Mouse (Mus musculus) 3T3-L1 (cell line): ENCODE measurements at regions not wholly inside any gene's neighbourhood (a gene's known extent, or its start where the extent isn't known, plus 50 kb on each side); places are given as distances from the start of the nearest gene placed in this dataset.
A peak's percentile ranks its signal among the peaks of the same experiment; 100 is the strongest.

ENCODE experiments used
- DNase-seq: peaks from one replicate; pipeline ENCODE4 v3.0.0-alpha.2; 2015; ENCODE audit warnings: low read depth, low spot score

DNA sequence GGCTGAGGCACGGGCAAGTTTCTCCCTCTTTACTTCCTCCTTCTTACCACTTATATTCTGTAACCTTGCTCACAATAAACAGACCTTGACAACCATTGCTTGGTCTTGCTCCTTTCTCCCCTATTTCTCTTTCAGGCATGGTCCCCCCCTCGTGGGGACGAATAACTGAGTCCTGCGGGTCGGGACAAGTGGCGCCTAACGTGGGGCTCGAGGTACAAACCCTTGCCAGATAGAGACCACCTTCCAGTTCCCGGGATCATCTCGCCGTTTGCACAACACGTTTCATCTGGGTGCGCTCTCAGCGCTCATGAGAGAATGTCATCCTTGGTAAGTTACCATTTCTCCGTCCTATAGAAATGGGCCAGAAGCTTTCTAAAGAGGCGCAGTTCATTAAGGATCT, 79.6 kb upstream of the Foxn3 start:
- no peak for DNase-seq

DNA sequence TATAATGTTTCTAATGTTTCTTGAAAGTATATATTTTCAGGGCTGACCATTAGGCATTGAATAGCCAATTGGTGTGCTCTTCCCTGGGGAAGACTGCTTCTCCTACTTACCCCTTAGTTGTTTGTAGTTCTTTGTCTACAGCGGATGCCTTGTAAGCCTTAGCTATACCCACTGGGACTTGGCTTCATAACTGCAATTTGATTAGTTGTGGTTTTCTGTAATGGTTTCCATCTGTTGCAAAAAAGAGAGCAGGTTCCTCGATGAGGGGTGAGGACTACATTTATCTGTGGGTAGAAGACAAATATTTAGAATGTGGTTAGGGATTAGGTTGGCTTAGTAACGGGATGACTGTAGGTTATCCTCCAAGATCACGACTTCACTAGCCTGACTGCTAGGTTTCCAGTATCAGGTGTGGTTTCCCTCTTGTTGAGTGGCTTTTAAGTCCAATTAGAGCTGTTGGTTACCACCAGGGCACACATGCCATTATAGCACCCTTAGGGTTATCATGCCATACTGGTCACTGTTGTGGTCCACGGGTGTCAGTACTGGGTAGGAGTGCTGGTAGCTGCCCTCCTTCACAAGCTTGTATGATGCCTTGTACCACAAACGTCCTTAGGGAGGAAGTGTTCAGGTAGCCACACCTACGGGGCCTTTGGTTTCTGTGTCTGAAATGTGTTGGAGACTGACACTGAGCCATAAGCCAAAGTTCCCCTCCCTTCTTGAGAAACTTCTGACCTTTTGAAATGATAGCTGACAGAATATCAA, 78.9 kb upstream of the Foxn3 start:
- peak; percentile 77 for DNase-seq

DNA sequence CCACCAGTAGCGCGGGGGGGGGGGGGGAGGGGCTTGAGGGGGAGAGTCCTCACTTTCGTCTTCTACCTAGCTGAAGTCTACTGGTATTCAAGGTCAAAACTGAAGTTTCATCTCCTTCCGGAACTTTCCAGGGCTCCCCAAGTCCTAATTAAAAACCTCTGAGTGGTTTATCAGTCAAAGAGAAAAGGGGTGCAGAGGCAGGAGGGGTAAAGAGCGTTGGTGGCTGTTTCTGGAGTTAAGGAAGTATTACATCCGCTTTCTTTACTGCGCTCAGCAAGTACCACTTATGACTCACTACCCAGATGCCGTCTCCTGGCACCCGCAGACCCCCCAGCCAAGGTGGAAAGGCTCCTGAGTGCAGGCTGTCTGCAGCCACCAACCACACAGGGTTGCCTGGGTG, 77.9 kb upstream of the Foxn3 start:
- no peak for DNase-seq

DNA sequence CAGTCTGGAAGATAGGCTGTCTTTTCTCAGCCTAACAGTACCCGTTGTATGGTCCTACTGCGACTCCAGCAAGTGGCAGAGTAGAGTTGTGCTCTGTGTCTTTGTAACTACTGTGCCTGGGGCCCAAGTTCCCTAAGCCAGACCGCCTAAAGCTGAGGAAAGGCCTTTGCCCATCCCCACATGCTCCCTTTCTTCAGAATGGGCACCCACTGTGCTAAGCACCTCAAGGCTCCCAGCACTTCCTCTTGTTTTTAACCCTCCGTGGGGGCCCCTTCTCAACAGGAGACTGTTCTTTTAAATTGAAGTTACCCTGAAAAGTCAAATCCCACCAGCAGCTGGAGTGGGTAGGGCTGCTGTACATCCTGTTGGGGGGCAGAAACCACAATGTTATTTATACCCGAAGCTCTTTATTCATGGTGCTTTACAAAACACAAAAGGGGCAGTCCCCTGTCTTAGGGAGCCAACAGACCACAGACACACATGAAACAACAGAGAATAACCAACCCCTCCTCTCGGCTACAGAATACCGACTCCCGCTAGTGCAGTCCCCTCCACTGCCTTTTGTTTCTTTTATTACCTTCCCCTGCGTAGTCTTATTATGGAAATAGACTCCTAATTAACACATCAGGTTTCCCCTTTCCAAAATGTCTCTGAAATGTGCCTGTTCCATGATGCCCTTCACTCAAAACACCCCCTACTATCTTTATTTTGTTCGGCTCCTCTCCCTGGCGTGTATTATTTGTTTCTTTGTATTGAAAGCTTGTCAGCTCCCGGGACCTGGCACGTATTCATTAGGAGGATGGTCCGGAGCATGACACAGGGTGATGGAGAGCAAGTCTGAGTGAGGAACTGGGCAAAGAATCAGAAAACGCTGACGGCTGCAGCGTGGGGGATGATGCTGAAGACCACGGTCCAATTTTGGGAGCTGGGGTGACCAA, 77.1 kb upstream of the Foxn3 start:
- DNase-seq: no peak

DNA sequence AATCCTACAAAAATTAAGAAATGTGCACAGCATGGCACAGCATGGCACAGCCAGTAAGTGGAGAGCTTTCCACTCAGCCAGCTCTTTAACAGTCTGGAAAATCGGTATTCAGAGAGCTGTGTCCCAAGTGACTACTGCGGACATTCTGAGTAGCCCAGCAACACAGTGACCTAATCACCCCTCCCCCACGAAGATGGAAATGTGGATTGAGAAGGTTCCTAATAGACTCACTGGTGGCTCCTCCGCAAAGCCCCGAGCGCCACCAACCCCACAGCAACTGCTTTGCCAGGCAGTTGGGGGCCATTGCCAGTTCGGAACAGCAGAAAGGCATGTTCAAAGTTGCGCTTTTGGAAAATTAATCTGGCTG, 76.4 kb upstream of the Foxn3 start:
- DNase-seq: no peak

DNA sequence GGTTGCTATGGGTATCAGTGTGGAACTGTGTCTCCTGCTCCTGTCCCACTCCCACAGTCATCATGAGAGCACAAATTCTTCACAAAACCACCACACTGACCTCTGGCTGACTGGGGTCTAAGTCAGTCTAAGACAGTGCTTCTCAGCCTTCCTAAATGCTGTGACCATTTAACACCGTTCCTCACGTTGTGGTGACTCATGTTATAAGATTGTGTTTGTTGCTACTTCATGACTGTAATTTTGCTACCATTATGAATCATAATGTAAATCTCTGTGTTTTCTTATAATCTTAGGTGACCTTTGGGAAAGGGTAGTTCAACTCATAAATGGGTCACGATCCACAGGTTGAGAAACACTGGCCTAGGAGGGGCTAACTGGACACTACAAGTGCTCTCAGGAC, 75.7 kb upstream of the Foxn3 start:
- DNase-seq: peak; percentile 70

DNA sequence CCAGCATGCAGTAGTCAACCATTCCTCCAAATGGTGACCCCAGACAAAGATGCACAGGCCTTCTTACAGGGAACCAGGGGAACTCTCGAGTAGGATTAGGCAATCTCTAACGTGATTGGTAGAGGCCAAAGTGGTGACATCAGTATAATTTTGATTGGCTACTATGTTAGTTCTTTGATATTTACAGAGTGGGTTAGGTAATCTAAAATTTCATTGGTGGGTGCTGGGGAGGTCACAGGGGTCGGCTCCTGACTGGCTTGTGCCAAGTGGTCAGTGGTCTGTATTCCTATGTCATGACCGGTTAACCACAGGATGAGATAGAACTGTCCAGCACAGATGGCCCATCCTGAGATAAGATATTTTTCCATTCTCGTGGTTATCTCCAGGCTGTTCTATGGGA, 74.6 kb upstream of the Foxn3 start:
- DNase-seq: no peak

DNA sequence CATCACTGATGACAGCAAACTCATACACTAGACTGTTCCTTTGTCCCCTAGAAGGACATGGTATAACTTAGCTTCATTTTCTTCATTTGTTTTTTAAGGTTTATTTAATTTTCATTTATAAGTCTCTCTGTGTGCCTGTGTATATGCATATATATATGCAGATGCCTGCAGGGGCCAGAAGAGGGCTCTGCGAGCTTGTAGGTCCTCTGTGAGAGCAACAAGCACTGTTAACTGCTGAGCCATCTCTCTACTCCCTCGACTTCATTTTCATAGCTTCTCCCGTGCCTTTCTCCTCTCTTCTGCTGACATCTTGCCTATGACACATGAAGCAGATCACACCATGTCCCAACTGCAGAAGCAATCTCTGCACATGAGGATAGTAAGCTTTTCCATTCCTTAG, 72.9 kb upstream of the Foxn3 start:
- no peak for DNase-seq

DNA sequence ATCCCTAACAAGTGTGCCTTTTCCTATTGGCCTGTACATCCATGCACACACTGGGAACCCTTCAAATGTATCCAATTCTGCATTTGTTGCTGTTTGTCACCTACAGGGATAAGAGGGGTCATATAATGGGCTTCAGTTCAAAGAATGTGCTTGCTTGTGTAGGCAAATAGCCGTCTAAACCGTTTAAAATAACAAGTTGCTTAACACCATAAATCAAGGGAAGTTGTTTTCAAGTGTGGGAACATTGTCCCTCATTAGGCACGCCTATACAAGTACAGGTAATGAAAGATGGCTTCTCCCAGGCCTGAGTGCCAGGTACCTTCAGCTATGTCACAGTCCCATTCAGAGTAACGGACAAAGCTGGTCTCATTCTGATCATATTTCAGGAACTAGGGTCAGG, 72.0 kb upstream of the Foxn3 start:
- no peak for DNase-seq

DNA sequence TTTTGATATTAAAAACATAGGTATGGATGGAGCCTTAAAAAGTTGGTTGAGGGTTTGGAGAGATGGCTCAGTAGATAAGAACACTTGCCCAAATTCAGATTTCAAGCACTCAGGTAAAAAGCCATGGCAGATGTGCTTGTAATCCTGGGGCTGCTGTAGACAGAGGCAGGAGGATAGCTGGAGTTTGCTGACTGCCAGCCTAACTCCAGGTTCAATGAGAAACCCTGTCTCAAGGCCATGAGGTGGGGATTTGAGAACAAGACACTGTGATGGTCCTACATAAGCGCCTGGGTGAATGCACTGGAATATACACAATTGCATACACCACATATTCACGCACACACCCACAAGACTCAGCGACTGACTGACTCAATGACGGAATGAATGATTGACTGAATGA, 71.3 kb upstream of the Foxn3 start:
- DNase-seq: no peak

DNA sequence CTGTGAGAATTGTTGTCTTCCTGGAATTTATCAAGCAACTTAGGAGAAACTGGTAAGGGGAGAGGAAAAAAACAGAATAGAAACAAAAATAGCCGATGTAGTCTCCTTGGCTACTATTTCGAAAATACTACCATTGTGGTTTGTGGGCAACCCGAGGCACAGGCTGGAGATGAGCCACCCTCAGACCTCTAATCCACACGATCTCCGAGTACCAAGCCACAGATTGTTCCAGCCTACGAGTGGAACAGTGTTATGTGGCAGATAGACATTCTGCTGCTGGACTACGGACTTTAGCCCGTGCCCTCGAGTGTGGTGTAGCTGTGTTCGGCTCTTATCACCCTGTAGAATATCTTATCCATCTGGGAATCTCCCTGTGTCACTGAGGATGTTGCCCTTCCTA, 70.3 kb upstream of the Foxn3 start:
- DNase-seq: no peak

DNA sequence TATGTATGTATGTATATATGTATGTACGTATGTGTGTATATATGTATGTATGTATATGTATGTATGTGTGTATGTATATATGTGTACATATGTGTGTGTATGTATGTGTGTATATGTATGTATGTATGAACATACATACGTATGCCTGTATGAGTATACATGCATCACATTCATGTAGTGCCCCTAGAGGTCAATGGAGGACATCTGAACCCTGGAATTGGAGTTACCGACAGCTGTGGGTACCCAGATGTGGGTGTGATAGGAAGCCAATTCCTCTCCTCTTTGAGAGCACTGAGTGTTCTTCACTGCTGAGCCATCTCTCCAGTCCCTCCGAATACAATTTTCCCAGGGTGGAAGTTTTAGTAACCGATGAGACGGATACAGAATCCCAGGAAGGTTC, 69.6 kb upstream of the Foxn3 start:
- DNase-seq: no peak

DNA sequence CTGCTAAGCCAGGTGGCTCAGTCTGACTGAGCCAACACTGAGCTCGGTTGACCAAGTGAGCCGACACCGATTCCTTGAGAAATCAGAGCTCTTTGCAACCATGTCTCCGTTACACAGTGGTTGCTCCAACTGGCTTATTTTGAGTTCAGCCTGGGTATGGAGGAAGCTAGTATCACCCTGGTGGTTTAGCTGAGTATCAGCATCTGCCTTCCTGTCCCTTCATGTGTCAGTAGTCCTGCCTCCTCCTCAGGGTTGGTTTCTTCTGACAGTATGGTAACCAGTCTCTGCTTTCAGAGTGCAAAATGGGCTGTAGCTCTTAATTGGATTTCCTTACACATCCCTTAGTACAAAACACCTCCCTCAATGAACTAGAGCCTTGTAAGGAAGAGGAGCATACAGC, 66.2 kb upstream of the Foxn3 start:
- no peak for DNase-seq

DNA sequence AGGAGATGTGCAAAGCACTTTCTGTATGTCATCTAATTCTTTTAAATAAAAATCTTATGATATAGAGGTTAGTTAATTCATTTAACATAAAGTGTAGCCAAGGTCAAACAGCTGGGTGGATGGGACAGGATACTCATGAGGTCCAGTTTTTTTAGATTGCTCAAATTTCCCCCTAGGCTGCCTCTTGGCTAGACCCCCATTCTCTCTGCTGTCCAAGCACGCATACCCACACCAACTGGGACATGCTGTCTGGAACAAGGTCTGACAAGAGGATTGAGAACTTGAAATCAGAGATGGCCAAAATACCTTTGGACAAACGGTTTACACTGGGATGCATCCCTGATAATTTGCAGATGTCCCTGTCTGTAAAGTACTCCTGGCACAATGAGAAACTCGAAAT, 65.0 kb upstream of the Foxn3 start:
- DNase-seq: no peak

DNA sequence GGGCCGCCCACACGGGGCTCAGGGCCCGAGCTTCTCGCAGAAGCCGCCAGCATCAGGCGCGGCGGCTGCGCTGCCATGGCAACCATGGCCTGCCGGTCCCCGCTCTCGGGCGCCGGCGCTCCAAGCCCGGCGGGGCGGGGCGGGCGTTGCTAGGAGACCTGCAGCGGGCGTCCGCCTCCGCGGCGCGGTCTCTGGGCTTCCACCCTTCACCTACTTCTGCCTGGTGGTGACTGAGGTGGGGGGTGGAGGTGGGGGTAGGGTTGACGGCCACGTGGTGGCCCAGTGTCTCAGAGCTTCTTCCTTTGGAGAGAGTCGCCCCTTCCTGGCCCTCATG, 64.5 kb upstream of the Foxn3 start:
- DNase-seq: peak; percentile 81

DNA sequence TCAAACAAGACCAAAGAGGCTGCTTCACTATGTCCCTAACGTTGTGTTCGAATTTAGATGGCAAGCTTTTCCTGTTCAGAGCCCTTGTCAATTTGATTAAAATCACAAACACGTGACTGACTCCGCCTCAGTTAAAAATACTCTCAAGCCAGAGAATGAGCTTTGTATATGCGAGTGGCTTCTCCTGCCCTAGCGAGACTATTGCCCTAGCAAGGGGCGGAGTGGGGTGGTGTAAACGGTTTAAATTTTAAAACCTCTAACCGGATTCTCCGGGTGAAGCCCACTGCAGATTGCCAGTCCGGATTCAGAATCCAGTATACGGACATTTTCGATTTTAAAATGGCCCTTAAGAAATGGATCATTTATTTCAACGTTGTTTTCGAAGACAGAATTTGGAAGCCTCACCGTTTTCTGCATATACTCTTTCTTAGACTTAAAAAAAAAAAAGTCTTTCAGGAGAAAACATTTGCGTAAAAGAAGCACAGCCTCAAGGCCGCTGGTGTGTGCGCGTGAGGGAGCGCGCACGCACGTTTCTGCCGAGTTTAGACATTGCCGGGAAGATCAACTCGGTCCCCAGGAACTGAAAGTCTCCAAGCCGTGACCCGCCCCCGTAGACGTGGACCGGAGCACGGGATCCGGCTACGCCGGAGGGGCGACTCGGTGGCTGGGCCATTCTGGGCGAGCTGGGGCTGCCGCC, 64.0 kb upstream of the Foxn3 start:
- DNase-seq: peak; percentile 56

DNA sequence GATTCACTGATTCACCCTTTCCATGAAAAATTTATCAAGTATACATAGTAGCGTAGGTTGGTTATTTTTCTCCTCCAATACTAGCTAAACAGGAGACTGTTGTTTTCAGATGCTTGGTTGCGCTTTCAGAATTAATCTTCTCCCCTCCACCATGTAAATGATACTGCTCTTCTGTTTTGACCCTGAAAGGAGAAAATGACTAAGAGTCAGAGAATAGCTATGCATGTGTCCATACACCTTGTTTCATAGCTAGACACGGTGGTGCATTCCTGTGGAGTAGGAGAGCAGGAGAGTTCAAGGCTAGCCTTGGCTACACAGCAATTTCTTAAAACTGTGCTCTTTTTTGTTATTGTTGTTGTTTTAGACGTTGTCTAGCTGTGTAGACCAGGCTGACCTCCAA, 62.8 kb upstream of the Foxn3 start:
- DNase-seq: no peak

DNA sequence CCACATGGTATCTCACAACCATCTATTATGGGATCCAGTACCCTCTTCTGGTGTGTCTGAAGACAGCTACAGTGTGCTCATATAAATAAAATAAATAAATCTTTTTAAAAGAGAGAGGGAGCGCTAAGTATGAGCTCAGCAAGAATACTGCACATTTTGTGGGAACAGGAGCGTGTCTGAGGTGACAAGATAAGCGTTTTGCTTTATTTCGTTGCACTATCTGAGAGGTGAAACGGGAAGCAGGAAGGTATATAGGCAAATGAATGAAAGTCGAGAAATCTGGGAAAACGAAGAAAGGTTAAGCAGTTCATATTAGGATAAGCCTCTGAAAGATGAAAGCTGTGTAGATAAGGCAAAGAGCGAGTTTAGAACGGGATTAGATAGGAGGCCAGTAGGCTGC, 61.7 kb upstream of the Foxn3 start:
- no peak for DNase-seq

DNA sequence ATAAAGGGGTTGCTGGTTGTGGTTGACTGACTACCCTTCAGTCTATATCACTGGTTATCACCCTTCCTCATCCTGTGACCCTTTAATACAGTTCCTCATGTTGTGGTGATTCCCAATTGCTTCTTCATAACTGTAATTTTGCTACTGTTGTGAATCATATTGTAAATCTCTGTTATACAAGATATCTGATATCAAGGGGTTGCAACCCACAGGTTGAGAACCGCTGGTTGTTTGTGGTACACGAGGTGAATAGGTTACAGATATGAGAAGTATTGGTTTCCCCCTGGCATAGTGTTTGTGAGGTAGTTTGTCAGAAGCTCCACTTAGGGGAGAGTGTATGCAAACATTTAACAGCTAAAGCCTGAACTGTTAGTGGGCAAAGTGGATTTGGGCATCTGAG, 58.9 kb upstream of the Foxn3 start:
- no peak for DNase-seq

DNA sequence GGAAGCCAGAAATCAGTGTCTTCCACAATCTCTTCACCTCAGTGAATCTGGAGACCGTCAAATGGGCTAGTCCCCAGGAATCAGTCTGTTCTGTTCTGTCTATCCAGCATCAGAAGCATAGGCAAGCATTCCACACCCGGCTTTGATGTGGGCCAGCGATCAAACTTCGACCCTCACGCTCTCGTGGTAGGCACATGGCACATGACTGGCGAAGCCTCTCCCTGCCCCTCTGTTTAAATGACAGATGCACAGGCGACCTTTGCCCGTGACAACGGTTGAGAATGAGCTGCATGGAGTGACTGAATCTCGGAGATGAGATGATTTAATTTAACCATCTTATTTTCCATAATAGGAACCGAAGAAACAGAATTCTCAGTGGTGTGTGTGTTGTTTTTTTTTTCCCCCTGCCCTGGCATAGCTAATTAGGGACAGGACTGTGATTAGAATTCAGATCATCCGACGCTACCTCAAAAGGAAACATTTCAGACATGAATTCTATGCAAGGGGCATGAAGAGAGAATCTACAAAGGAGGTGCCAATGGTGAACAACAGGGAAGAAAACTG, 53.9 kb upstream of the Foxn3 start:
- DNase-seq: no peak

DNA sequence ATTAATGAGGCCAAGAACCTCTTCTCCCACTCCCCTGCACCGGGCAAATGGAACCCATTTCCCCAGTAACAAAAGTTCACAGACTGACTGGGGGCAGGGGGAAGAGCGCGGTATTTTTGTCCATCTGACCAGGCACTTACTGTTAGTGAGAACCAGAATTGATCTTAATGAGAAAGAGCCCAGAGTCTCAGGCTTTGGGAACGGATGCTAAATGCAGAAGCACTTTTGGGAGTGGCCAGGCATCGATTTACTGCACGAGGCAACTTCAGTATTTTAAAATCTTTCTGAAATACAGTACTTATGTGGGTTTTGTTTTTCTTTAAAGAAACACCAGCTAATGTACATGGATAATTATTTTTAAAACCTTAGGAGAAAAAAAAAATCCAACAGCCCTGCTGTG, 51.0 kb upstream of the Foxn3 start:
- DNase-seq: no peak
